Mouse (Mus musculus) heart, adult 2 months (tissue): ENCODE measurements at regions not wholly inside any gene's neighbourhood (a gene's known extent, or its start where the extent isn't known, plus 50 kb on each side); places are given as distances from the start of the nearest gene placed in this dataset.
A peak's percentile ranks its signal among the peaks of the same experiment; 100 is the strongest.

Source experiments
- DNase-seq, 2 experiments: peaks; one replicate each; pipeline ENCODE4 v3.0.0; 2021
- H3K27ac ChIP-seq: fragments of 200-600 bp; 2 replicates; pipeline ENCODE4 v1.8.1; 2022
- H3K27me3 ChIP-seq: fragments of 200-500 bp; 2 replicates; pipeline ENCODE4 v1.6.1; 2012; ENCODE audit warnings: mild to moderate bottlenecking, low read length, inconsistent platforms, mixed read lengths; ENCODE audit not compliant: control insufficient read depth, insufficient read depth
- H3K36me3 ChIP-seq: fragments of 200-500 bp; 2 replicates; pipeline ENCODE4 v1.6.1; 2012; ENCODE audit warnings: low read length, inconsistent platforms; ENCODE audit not compliant: control insufficient read depth, insufficient read depth
- H3K4me1 ChIP-seq: fragments of 200-500 bp; 2 replicates; pipeline ENCODE4 v1.6.1; 2011; ENCODE audit warnings: low read length; ENCODE audit not compliant: control insufficient read depth, insufficient read depth
- H3K4me3 ChIP-seq: fragments of 200-600 bp; 2 replicates; pipeline ENCODE4 v1.8.1; 2022
- H3K79me2 ChIP-seq: fragments of 200-500 bp; replicated peaks from 2 replicates; pipeline ENCODE4 v1.6.1; 2012; ENCODE audit warnings: mild to moderate bottlenecking, inconsistent platforms, low read length, moderate library complexity, mixed read lengths; ENCODE audit not compliant: control insufficient read depth, insufficient read depth
- H3K9ac ChIP-seq: fragments of 200-500 bp; 2 replicates; pipeline ENCODE4 v1.6.1; 2012; ENCODE audit warnings: low read depth, mild to moderate bottlenecking, control low read depth, inconsistent platforms, low read length, mixed read lengths
- CTCF ChIP-seq: fragments of 200-600 bp; IDR thresholded peaks from 2 replicates; pipeline ENCODE4 v1.8.1; 2022; ENCODE audit warnings: antibody characterized with exemption, mild to moderate bottlenecking, moderate library complexity
- EP300 ChIP-seq: fragments of 200-500 bp; IDR thresholded peaks from 2 replicates; pipeline ENCODE4 v1.6.1; 2011; ENCODE audit warnings: low read depth, low read length, control low read depth; ENCODE audit not compliant: insufficient read depth
- POLR2A ChIP-seq: fragments of 200-500 bp; IDR thresholded peaks from 2 replicates; pipeline ENCODE4 v1.6.1; 2011; ENCODE audit warnings: mild to moderate bottlenecking, low read depth, low read length, control low read depth; ENCODE audit not compliant: insufficient read depth
- WGBS: fragments of 180-500 bp; shearing (Covaris S2); methylation state at CpG from one replicate; pipeline ENCODE4 v1.1.7; 2018; 5-methylcytosine and 5-hydroxymethylcytosine counted together
- intact Hi-C: fragments of 180-260 bp; cut with DNase I; formaldehyde crosslinking; loops from one replicate; pipeline ENCODE4 v1.15.1; 2025

GRCm38 (mm10) chr10:67365158-67365557 is 80.1 kb upstream of the Nrbf2 start:
- H3K9ac ChIP-seq: no peak overlapping the region
- no peaks in the 10 kb centered on the region for H3K4me1 ChIP-seq
- H3K4me3 ChIP-seq: no peak overlapping the region
- H3K27me3 ChIP-seq: no peaks in the 10 kb centered on the region
- 92% methylated on average over 7 of the region's 7 CpGs for WGBS
- intact Hi-C loops: no loop called here
- no peaks in the 10 kb centered on the region for H3K36me3 ChIP-seq
- H3K79me2 ChIP-seq: no peaks in the 10 kb centered on the region
- TF ChIP-seq CTCF (no peak), EP300 (no peak), POLR2A (no peak)
- H3K27ac ChIP-seq: no peak overlapping the region
- DNase-seq: no peak

GRCm38 (mm10) chr10:67372569-67373161 is 87.6 kb upstream of the Nrbf2 start:
- no peaks in the 10 kb centered on the region for H3K79me2 ChIP-seq
- H3K36me3 ChIP-seq: no peaks in the 10 kb centered on the region
- no peak overlapping the region for H3K4me3 ChIP-seq
- WGBS: 42% methylated on average over 13 of the region's 13 CpGs
- H3K4me1 ChIP-seq: no peaks in the 10 kb centered on the region
- intact Hi-C loops: no loop called here
- TF ChIP-seq CTCF: no peak
- TF ChIP-seq POLR2A: no peak
- TF ChIP-seq EP300: no peak
- DNase-seq: no peak
- H3K27ac ChIP-seq: no peak overlapping the region
- H3K27me3 ChIP-seq: no peaks in the 10 kb centered on the region
- H3K9ac ChIP-seq: no peak overlapping the region

- Histone ChIP-seq H3K27ac (no peak overlapping the region), H3K79me2 (no peaks in the 10 kb centered on the region), H3K4me3 (no peak overlapping the region), H3K27me3 (no peaks in the 10 kb centered on the region), H3K4me1 (no peaks in the 10 kb centered on the region), H3K36me3 (no peaks in the 10 kb centered on the region), H3K9ac (no peak overlapping the region)
- intact Hi-C loops: no loop called here
- no peak for DNase-seq
- TF ChIP-seq CTCF: no peak
- TF ChIP-seq EP300: no peak
- TF ChIP-seq POLR2A: no peak
- over 99% methylated on average over 5 of the region's 5 CpGs for WGBS
Measured at GRCm38 (mm10) chr10:67376638-67377037, 91.5 kb upstream of the Nrbf2 start.

GRCm38 (mm10) chr10:67377643-67378223 is 92.6 kb upstream of the Nrbf2 start:
- H3K36me3 ChIP-seq: no peaks in the 10 kb centered on the region
- no peak overlapping the region for H3K27ac ChIP-seq
- TF ChIP-seq POLR2A: no peak
- H3K4me1 ChIP-seq: no peaks in the 10 kb centered on the region
- H3K4me3 ChIP-seq: no peak overlapping the region
- WGBS: 30% methylated on average over 17 of the region's 17 CpGs
- peak in 1 of 2 experiments; percentile 17 for DNase-seq
- no peak overlapping the region for H3K9ac ChIP-seq
- H3K79me2 ChIP-seq: no peaks in the 10 kb centered on the region
- intact Hi-C loops: no loop called here
- H3K27me3 ChIP-seq: no peaks in the 10 kb centered on the region

GRCm38 (mm10) chr10:67380174-67380573 is 95.1 kb upstream of the Nrbf2 start:
- WGBS: 73% methylated on average over 5 of the region's 5 CpGs
- no peaks in the 10 kb centered on the region for H3K4me1 ChIP-seq
- no peaks in the 10 kb centered on the region for H3K27me3 ChIP-seq
- intact Hi-C loops: no loop called here
- no peak overlapping the region for H3K27ac ChIP-seq
- H3K79me2 ChIP-seq: no peaks in the 10 kb centered on the region
- no peak for DNase-seq
- no peaks in the 10 kb centered on the region for H3K36me3 ChIP-seq
- TF ChIP-seq CTCF (no peak), POLR2A (no peak), EP300 (no peak)
- H3K4me3 ChIP-seq: no peak overlapping the region
- no peak overlapping the region for H3K9ac ChIP-seq

GRCm38 (mm10) chr10:67383352-67383751 is 98.2 kb upstream of the Nrbf2 start:
- TF ChIP-seq CTCF: no peak
- no peak for TF ChIP-seq POLR2A
- no peak for TF ChIP-seq EP300
- Histone ChIP-seq H3K79me2 (no peaks in the 10 kb centered on the region), H3K27me3 (no peaks in the 10 kb centered on the region), H3K9ac (no peak overlapping the region), H3K36me3 (no peaks in the 10 kb centered on the region), H3K4me3 (no peak overlapping the region), H3K4me1 (no peaks in the 10 kb centered on the region), H3K27ac (no peak overlapping the region)
- DNase-seq: no peak
- WGBS: 84% methylated on average over 4 of the region's 4 CpGs
- intact Hi-C loops: no loop called here
